Mouse (Mus musculus) stomach, postnatal 0 days (tissue): ENCODE measurements around the gene Mospd2.

Source experiments
- CTCF ChIP-seq: IDR thresholded peaks from 2 replicates; pipeline ENCODE4 v1.5.1; 2016; ENCODE audit warnings: antibody characterized with exemption, low read depth, mild to moderate bottlenecking, moderate library complexity
- EP300 ChIP-seq: optimal IDR thresholded peaks from 2 replicates; pipeline ENCODE3; 2016; ENCODE audit warnings: antibody characterized with exemption

DNA sequence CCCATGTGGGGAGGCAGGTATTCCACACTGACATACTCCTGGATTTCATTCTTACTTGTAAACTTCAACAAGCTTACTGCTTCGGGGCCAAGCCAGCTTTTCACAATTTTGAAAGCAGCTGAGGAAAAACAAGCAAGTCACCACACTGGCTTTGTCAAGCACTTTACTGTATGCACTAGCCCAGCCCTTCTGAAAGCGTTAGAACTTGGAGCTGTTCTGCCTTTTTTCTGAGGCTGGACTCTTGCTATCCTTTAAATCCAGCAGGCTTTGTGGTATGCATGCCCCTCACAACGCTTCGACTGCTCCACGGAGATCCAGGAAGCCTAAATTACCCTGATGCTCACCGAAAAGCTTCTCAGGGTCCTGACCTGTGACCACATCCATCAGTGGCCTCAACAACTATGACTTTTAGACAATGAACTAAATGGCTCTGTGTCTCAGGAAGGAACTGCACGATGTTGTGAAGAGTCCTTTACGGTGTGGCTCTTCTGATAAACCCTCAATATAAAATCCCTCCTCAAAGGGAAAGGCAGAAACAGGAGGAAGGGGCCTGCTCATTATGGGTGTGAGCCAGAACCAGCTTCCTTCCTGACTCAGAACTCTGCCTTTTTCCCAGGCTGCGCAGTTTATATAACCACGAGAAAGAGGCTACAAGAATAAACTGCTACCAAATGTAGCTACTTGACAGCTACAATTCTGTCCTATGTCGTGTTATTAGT lies 28.2 kb downstream of the Mospd2 start:
- TF ChIP-seq CTCF (no peak), EP300 (no peak)
